Mouse (Mus musculus) effector memory CD4-positive, alpha-beta T cell, adult 7 months (primary cell): ENCODE measurements around the gene Etfb. TPM values are rescaled to one million over a fixed set of nuclear protein-coding genes. Genes with fewer than 3 reads are reported as not detected.

Source experiments
- polyA plus RNA-seq: library from polyadenylated mRNA; unstranded; fragments of 100-300 nt; shearing (Covaris generic); gene quantifications from one replicate; pipeline ENCODE4 v1.2.1, GENCODE M21; 2017

Gene Etfb
- 73.5 TPM for polyA plus RNA-seq

DNA sequence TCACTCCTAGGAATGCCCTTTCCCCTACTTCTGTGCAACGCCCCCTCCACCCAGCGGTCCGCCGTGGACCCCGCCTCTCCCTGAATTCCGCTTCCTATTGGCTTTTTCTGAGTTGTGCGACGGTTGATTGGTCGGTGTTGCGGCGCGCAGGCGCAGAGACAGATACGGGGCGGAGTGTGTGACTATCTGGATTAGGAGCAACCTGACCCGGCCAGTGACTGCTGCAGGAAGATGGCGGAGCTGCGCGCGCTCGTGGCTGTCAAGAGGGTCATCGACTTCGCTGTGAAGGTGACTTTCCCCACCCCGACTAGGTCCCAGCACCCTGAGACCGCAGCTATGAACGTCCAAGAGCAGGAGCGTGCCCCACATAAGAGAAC is at the start of gene Etfb, which contains the start of gene Gm45233:
Gene Etfb, plus strand, starts transcription at position 167 of the 377 bp plus-strand sequence.
Gene Gm45233, plus strand, starts transcription at position 212 of the 377 bp plus-strand sequence.

DNA sequence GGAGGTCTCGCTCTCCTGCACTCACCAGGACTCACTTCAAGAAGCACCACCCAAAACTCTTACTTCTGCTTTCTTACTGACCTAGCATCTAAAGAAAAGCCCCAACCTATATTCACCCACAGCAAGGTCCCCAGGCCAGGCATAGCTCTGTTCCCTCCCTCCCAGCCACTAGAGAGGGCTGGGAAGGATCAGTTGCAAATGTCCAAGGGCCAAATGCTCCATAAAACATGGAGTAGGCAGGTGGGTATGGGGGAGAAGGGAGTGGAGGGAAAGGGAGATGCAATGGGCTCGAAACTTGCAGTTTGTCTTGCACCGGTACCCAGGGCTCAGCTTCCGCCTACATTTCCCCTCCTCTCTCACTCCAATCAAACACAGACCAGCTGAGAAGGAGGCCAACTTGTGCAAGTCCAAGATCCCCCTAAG is 35.7 kb upstream of the Etfb start, which contains the start of gene Siglecg:
Gene Siglecg, plus strand, starts transcription at position 74 of the 423 bp plus-strand sequence.

DNA sequence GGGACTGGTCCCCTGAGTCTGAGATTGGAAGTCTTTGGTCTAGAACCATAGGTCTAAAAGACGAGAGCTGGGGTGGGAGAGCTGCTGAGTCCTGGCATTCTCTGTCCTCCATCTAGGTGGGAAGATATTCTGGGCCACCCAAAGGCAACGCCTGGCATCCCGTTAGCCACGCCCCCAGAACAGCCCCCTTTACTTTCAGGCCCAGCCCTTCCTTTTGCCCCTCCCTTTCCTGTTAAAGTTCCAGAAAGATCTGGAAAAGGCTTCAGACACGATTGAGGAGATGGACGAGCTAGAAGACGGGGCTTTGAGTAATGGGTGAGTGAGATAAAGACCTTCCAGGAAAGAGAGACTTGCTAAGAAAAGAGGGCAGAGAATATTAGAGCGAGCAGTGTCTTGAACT is 16.5 kb upstream of the Etfb start, which contains the start of gene Lim2:
Gene Lim2, plus strand, starts transcription at position 265 of the 400 bp plus-strand sequence.

DNA sequence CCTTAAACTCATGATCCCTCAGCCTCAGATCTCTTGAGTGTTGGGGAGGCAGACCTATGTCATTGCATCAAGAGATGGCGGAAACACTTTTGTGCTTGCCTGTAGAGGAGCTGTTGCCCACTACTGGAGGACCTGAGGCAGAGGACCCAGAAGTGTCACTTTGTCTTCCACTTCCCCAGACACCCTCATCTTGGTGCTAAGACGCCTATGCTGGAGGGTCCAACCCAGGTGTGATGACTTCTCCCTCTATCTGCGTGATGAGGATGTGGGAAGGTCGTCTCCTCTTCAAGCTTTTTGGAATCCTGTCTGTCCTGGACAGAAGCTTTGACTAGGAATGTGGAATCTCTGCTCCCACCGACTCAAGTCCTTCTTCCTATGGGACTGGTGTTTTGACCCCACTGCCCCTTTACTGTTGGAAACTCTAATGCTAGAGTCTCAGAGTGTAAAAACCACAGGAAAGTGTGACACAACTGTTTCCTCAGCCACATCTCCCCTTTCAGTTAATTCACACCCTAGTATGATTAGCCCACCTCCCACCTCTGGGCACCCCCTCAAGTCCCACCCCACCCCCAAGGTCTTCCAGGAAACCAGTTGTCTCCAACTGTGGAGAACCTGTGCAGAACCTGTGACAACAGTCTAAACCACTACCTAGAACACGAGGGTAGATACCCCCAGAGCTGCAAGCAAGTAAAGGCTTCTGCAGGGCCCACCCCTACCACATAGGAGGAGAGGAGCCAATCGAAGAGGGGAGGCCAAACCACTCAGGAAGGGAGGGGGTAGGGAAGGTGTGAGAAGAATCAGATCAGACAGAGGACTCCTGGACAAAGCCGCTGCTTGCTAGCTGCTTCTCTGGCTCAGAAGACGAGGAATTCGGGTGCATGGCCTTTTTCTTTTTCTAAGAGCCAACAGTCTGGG is 7.3 kb upstream of the Etfb start, which contains the start of gene Nkg7:
Gene Nkg7, plus strand, starts transcription at position 733 of the 915 bp plus-strand sequence.

DNA sequence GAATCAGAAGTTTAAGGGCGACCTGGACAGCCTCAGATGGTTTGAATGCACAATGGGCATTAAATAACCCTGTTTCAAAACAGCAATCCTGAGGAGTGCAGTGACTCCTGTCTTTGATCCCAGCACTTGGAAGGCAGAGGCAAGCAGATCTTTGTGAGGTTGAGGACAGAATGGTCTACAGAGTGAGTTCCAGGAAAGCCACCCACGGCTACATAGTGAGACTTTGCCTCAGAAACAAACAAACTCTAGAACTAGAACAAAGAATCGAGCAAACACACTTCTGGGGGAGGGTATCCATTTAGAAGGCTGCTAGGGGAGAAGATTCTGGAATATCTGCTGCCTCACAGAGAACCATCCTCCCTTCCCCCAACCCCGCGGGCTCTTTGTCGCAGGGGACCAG is 3.4 kb upstream of the Etfb start, which contains the start of gene Cldnd2:
Gene Cldnd2, plus strand, starts transcription at position 301 of the 400 bp plus-strand sequence.

DNA sequence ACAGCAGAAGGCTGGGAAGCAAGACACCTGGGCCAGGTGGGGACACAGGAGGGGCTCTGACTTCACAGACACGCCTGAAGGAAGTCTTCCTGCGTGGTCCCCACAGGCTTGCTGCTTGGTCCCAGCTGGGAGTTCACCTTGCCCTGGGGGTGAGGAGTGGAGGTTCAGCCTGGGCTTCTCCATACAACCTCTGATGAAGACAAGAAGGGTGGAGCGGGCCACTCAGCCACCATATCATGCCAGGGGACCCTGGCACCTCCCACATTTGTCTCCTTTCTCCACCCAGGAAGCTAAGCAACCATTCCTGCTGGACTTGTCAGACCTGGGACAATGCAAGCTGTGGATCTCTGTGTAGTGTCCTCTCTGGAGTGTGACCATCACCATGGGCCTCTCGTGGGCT is 19.0 kb downstream of the Etfb start, which contains the start of gene Vsig10l:
Gene Vsig10l, plus strand, starts transcription at position 301 of the 400 bp plus-strand sequence.

DNA sequence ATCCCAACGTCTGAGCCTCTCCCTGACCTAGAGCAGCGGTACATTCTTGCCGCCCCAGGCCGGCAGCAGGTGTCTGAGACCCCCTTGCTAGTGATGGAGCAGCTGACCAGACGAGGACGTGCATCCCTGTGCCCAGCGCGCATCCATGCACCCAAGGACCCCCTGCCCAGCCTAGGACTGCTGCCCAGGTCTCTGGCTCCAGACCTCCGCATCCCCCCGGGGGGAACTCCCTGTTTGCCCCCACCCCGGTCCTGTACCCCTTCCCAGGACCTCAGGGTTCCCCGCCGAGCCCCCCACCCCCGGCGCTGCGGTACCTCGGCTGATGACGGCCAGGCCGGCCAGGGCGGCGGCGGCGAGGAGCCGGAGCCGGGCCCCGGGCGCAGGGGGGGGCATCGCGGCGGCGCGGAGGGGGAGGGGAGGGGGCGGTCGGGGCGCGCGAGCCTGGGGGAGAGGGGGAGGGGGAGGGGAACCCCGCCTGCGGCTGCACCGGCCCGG is 45.8 kb downstream of the Etfb start, which contains the start of gene Iglon5:
Gene Iglon5, minus strand, starts transcription at position 445 of the 495 bp plus-strand sequence.

Other genes with a start within 250 kb of the Etfb start
- gene Zfp715, start 130.8 kb upstream of the Etfb start, polyA plus RNA-seq = 19.3 TPM
- gene Siglecf, start 92.7 kb upstream of the Etfb start, polyA plus RNA-seq = not detected
- 0.24 TPM for gene Siglecg, start 35.9 kb upstream of the Etfb start, polyA plus RNA-seq
- gene Lim2, start 16.4 kb upstream of the Etfb start, polyA plus RNA-seq = not detected
- 1,742 TPM for gene Nkg7, start 7.0 kb upstream of the Etfb start, polyA plus RNA-seq
- not detected for gene Cldnd2, start 3.3 kb upstream of the Etfb start, polyA plus RNA-seq
- not detected for gene Gm45233, start within 50 bp of the Etfb start, polyA plus RNA-seq
- 5.9 TPM for gene Vsig10l, start 19.1 kb downstream of the Etfb start, polyA plus RNA-seq
- gene Iglon5, start 46.0 kb downstream of the Etfb start, polyA plus RNA-seq = not detected
- gene 4931406B18Rik, start 61.9 kb downstream of the Etfb start, polyA plus RNA-seq = not detected
- not detected for gene Cd33, start 100.3 kb downstream of the Etfb start, polyA plus RNA-seq
- 1.8 TPM for gene Zfp658, start 118.2 kb downstream of the Etfb start, polyA plus RNA-seq
- 6.4 TPM for gene Zfp719, start 135.5 kb downstream of the Etfb start, polyA plus RNA-seq
- not detected for gene Zfp819, start 163.1 kb downstream of the Etfb start, polyA plus RNA-seq
- not detected for gene Ceacam18, start 190.6 kb downstream of the Etfb start, polyA plus RNA-seq
- gene Siglece, start 216.1 kb downstream of the Etfb start, polyA plus RNA-seq = not detected
- 4.6 TPM for gene Ctu1, start 227.9 kb downstream of the Etfb start, polyA plus RNA-seq
- gene Klk14, start 246.3 kb downstream of the Etfb start, polyA plus RNA-seq = not detected